Mouse (Mus musculus) skeletal muscle tissue, adult 2 months (tissue): ENCODE results near the gene Nr0b2.

Experiments used
- DNase-seq: peaks from one replicate; pipeline ENCODE4 v3.0.0-alpha.2; 2012; ENCODE audit warnings: low read depth, low spot score

The Nr0b2 gene

GRCm38 (mm10) chr4:133561622-133562021 is 8.4 kb downstream of the Nr0b2 start:
- no peak for DNase-seq

GRCm38 (mm10) chr4:133563123-133563571 is 10.0 kb downstream of the Nr0b2 start:
- DNase-seq = no peak

GRCm38 (mm10) chr4:133567251-133567650 is 14.1 kb downstream of the Nr0b2 start:
- DNase-seq = no peak

GRCm38 (mm10) chr4:133569291-133570065 is 16.3 kb downstream of the Nr0b2 start:
- no peak for DNase-seq

- no peak for DNase-seq
These were observed 16.9 kb downstream of the Nr0b2 start for GRCm38 (mm10) chr4:133570066-133570466.

GRCm38 (mm10) chr4:133574070-133574842 is 21.1 kb downstream of the Nr0b2 start, which contains the start of gene Gpatch3:
TSS of gene Gpatch3 (plus strand) at chr4:133574745.
- DNase-seq = peak; percentile 86

- no peak for DNase-seq
These were observed 21.6 kb downstream of the Nr0b2 start for GRCm38 (mm10) chr4:133574843-133575202.

GRCm38 (mm10) chr4:133577983-133578382 is 24.8 kb downstream of the Nr0b2 start:
- no peak for DNase-seq

GRCm38 (mm10) chr4:133583690-133584058 is 30.5 kb downstream of the Nr0b2 start:
- no peak for DNase-seq

- DNase-seq = peak; percentile 68
These were observed 31.1 kb downstream of the Nr0b2 start, which contains the start of gene Gpn2 for GRCm38 (mm10) chr4:133584059-133584951. TSS of gene Gpn2 (plus strand) at chr4:133584362.

GRCm38 (mm10) chr4:133592570-133592969 is 39.4 kb downstream of the Nr0b2 start:
- peak; percentile 60 for DNase-seq

- no peak for DNase-seq
These were observed 42.4 kb downstream of the Nr0b2 start for GRCm38 (mm10) chr4:133595538-133595937.

- DNase-seq = no peak
These were observed 42.9 kb downstream of the Nr0b2 start for GRCm38 (mm10) chr4:133596084-133596483.

- DNase-seq = no peak
These were observed 45.4 kb downstream of the Nr0b2 start for GRCm38 (mm10) chr4:133598616-133599015.

- no peak for DNase-seq
These were observed 45.9 kb downstream of the Nr0b2 start for GRCm38 (mm10) chr4:133599116-133599515.

- peak; percentile 85 for DNase-seq
These were observed 46.4 kb downstream of the Nr0b2 start for GRCm38 (mm10) chr4:133599571-133600073.

- no peak for DNase-seq
These were observed 47.1 kb downstream of the Nr0b2 start for GRCm38 (mm10) chr4:133600306-133600705.

- DNase-seq = no peak
These were observed 48.6 kb downstream of the Nr0b2 start, which contains the start of gene Sfn for GRCm38 (mm10) chr4:133601721-133602218. TSS of gene Sfn (minus strand) at chr4:133602168.

- DNase-seq = no peak
These were observed 49.9 kb downstream of the Nr0b2 start for GRCm38 (mm10) chr4:133603056-133603455.

- DNase-seq = no peak
These were observed 51.0 kb downstream of the Nr0b2 start for GRCm38 (mm10) chr4:133604175-133604574.

- DNase-seq = no peak
These were observed 51.7 kb downstream of the Nr0b2 start for GRCm38 (mm10) chr4:133604856-133605255.
